Mouse (Mus musculus): Measurements from ENCODE around the gene Il17c. TPM values are rescaled to one million over a fixed set of nuclear protein-coding genes. Genes with fewer than 3 reads are reported as not detected.

Gene Il17c
- polyA plus RNA-seq, 1 experiment from 2014 or later, result 0.57 TPM

- 80% methylated on average over 9 of the region's 9 CpGs for WGBS
Observed at GRCm38 (mm10) chr8:122426145-122426544, 4.3 kb downstream of the Il17c start.

GRCm38 (mm10) chr8:122427607-122428006 is 5.8 kb downstream of the Il17c start:
- H3K4me3 ChIP-seq (ENCODE audit: low read depth, low read length), result no peak overlapping the region
- no peak overlapping the region for H3K4me2 ChIP-seq (ENCODE audit: low read depth)
- no peaks in the 10 kb centered on the region for H3K9me3 ChIP-seq (ENCODE audit: control insufficient read depth, low read length)
- 89% methylated on average over 7 of the region's 7 CpGs for WGBS
- ATAC-seq (ENCODE audit: insufficient read depth, low FRiP score, low TSS enrichment) (no peak), DNase-seq (ENCODE audit: low spot score) (no peak)
- no peak overlapping the region for H3K9ac ChIP-seq (ENCODE audit: low read length)
- peaks cover 9% of the 10 kb centered on the region for H3K4me1 ChIP-seq (ENCODE audit: control insufficient read depth, insufficient read depth, low read length)
- no peaks in the 10 kb centered on the region for H3K27me3 ChIP-seq (ENCODE audit: control insufficient read depth, insufficient read depth, low read length)
- no peak overlapping the region for H3K27ac ChIP-seq (ENCODE audit: low read depth, low read length)
- H3K36me3 ChIP-seq (ENCODE audit: control insufficient read depth, insufficient read depth, low read length), result no peaks in the 10 kb centered on the region

More at GRCm38 (mm10) chr8:122426145-122426544, 4.3 kb downstream of the Il17c start:
- H3K27ac ChIP-seq (ENCODE audit: low read depth, low read length), result no peak overlapping the region
- H3K27me3 ChIP-seq (ENCODE audit: control insufficient read depth, insufficient read depth, low read length), result no peaks in the 10 kb centered on the region
- H3K9me3 ChIP-seq (ENCODE audit: control insufficient read depth, low read length), result no peaks in the 10 kb centered on the region
- no peak overlapping the region for H3K9ac ChIP-seq (ENCODE audit: low read length)
- H3K36me3 ChIP-seq (ENCODE audit: control insufficient read depth, insufficient read depth, low read length), result no peaks in the 10 kb centered on the region
- ATAC-seq (ENCODE audit: insufficient read depth, low FRiP score, low TSS enrichment), result no peak
- no peak for DNase-seq (ENCODE audit: low spot score)
- H3K4me3 ChIP-seq (ENCODE audit: low read depth, low read length), result no peak overlapping the region
- H3K4me1 ChIP-seq (ENCODE audit: control insufficient read depth, insufficient read depth, low read length), result no peaks in the 10 kb centered on the region
- no peak overlapping the region for H3K4me2 ChIP-seq (ENCODE audit: low read depth)

GRCm38 (mm10) chr8:122428163-122428562 is 6.3 kb downstream of the Il17c start:
- no peaks in the 10 kb centered on the region for H3K9me3 ChIP-seq (ENCODE audit: control insufficient read depth, low read length)
- H3K36me3 ChIP-seq (ENCODE audit: control insufficient read depth, insufficient read depth, low read length), result no peaks in the 10 kb centered on the region
- ATAC-seq (ENCODE audit: insufficient read depth, low FRiP score, low TSS enrichment) (no peak), DNase-seq (ENCODE audit: low spot score) (no peak)
- H3K4me1 ChIP-seq (ENCODE audit: control insufficient read depth, insufficient read depth, low read length), result peaks cover 14% of the 10 kb centered on the region
- H3K9ac ChIP-seq (ENCODE audit: low read length), result no peak overlapping the region
- H3K27ac ChIP-seq (ENCODE audit: low read depth, low read length), result no peak overlapping the region
- no peak overlapping the region for H3K4me2 ChIP-seq (ENCODE audit: low read depth)
- H3K4me3 ChIP-seq (ENCODE audit: low read depth, low read length), result no peak overlapping the region
- H3K27me3 ChIP-seq (ENCODE audit: control insufficient read depth, insufficient read depth, low read length), result no peaks in the 10 kb centered on the region
- 93% methylated on average over 9 of the region's 9 CpGs for WGBS

- no peak overlapping the region for H3K9ac ChIP-seq (ENCODE audit: low read length)
- no peaks in the 10 kb centered on the region for H3K9me3 ChIP-seq (ENCODE audit: control insufficient read depth, low read length)
- H3K27ac ChIP-seq (ENCODE audit: low read depth, low read length), result no peak overlapping the region
- DNase-seq (ENCODE audit: low spot score) (no peak), ATAC-seq (ENCODE audit: insufficient read depth, low FRiP score, low TSS enrichment) (no peak)
- H3K4me1 ChIP-seq (ENCODE audit: control insufficient read depth, insufficient read depth, low read length), result peaks cover 14% of the 10 kb centered on the region
- no peak overlapping the region for H3K4me2 ChIP-seq (ENCODE audit: low read depth)
- H3K4me3 ChIP-seq (ENCODE audit: low read depth, low read length), result no peak overlapping the region
- H3K27me3 ChIP-seq (ENCODE audit: control insufficient read depth, insufficient read depth, low read length), result no peaks in the 10 kb centered on the region
- 85% methylated on average over 10 of the region's 10 CpGs for WGBS
- H3K36me3 ChIP-seq (ENCODE audit: control insufficient read depth, insufficient read depth, low read length), result peaks cover 3% of the 10 kb centered on the region; the same call in 1 of the 2 replicates
Observed at GRCm38 (mm10) chr8:122430058-122430636, 8.3 kb downstream of the Il17c start.

- 76% methylated on average over 3 of the region's 3 CpGs for WGBS
- no peaks in the 10 kb centered on the region for H3K9me3 ChIP-seq (ENCODE audit: control insufficient read depth, low read length)
- peaks cover 14% of the 10 kb centered on the region for H3K4me1 ChIP-seq (ENCODE audit: control insufficient read depth, insufficient read depth, low read length)
- no peak overlapping the region for H3K27ac ChIP-seq (ENCODE audit: low read depth, low read length)
- H3K4me2 ChIP-seq (ENCODE audit: low read depth), result no peak overlapping the region
- H3K9ac ChIP-seq (ENCODE audit: low read length), result no peak overlapping the region
- no peak for ATAC-seq (ENCODE audit: insufficient read depth, low FRiP score, low TSS enrichment)
- H3K27me3 ChIP-seq (ENCODE audit: control insufficient read depth, insufficient read depth, low read length), result no peaks in the 10 kb centered on the region
- no peak for DNase-seq (ENCODE audit: low spot score)
- no peak overlapping the region for H3K4me3 ChIP-seq (ENCODE audit: low read depth, low read length)
- H3K36me3 ChIP-seq (ENCODE audit: control insufficient read depth, insufficient read depth, low read length), result peaks cover 6% of the 10 kb centered on the region; the same call in 1 of the 2 replicates
Observed at GRCm38 (mm10) chr8:122430646-122431045, 8.8 kb downstream of the Il17c start.

DNA sequence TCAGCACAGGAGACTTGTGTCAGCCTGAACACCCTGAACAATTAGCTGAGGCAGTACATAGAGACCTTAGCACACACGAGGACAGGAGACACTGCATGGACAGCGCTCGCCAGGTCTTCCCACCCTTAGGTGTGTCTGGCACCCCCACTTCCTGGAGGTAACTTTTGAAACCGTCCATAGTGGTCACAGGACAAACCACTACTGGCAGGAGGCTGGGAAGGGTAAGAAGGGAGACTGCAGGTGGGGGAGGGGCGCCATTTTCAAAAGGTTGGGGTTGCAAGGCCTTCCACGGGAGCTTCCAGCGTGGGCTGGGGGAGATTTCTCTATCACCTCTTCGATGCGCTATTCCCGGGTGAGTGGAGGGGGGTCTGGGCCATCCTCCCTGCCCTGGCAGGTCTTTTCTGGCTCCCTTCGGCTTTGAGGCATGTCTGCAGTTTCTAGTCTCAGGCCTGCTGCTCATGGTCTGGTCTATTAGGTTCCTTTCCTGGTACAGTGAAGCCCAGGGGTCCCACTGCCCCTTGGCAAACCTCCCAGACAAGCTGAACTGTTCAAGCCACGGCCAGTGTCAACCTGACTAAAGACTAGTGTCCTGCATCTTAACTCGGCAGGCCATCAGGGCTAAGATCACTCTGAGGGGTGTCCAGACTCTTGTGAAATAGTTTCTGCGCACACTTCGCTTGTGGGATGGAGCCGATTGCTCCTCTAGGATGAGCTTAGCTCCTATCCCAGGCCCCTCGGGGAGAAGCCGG is 10.0 kb downstream of the Il17c start:
- H3K27ac ChIP-seq (ENCODE audit: low read depth, low read length), result no peak overlapping the region
- H3K36me3 ChIP-seq (ENCODE audit: control insufficient read depth, insufficient read depth, low read length), result peaks cover 8% of the 10 kb centered on the region; the same call in 1 of the 2 replicates
- H3K4me2 ChIP-seq (ENCODE audit: low read depth), result peak overlapping the region; percentile 80
- 39% methylated on average over 18 of the region's 18 CpGs for WGBS
- ATAC-seq (ENCODE audit: insufficient read depth, low FRiP score, low TSS enrichment) (0 out of 2 replicates have a peak, but pooled peaks have one; percentile 9), DNase-seq (ENCODE audit: low spot score) (no peak)
- H3K9me3 ChIP-seq (ENCODE audit: control insufficient read depth, low read length), result no peaks in the 10 kb centered on the region
- H3K9ac ChIP-seq (ENCODE audit: low read length), result peak overlapping the region; percentile 70
- peaks cover 14% of the 10 kb centered on the region for H3K4me1 ChIP-seq (ENCODE audit: control insufficient read depth, insufficient read depth, low read length)
- no peaks in the 10 kb centered on the region for H3K27me3 ChIP-seq (ENCODE audit: control insufficient read depth, insufficient read depth, low read length)
- peak overlapping the region; percentile 38 for H3K4me3 ChIP-seq (ENCODE audit: low read depth, low read length)

DNA sequence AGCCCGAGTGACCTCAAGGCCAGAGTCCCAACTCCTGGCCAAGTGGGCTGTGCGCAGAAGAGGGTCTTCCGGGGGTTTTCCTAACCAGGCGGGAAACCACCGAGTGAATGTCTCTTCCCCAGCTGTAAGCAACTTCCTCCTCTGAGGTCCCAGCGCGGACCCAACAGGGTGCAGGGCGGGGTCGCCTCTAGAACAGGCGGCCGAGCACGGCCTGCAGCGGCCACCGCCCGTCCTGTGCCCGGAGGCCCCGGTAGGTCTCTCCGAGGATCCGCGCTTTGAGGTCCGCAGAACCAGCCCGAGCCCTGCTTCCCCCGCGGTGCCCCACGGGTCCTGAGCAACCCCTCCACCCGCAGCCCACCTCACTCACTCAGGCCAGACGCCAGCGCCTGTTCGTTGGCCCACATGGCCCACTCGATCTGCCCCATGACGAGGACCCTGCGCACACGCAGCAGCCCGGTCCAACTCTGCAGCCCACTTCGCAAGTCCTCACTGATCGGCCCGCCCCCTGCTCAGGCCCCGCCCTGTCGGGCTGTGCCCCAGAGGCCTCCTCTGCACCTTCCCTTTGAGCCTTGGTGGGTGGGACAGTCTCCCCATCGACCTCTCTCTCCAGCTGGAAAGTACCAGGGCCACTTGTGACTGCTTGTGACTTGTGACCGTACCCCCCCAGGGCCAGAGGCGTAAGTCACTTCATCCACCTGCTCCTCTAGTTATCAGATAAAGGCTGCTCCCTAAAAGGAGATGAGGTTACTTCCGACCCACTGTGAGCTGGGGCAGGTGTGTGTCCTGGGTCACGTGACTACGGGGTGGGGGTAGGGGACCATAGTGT is 10.8 kb downstream of the Il17c start, which contains the start of gene Cyba:
Cyba (minus strand) TSS at position 488 of the 826 bp plus-strand sequence.
- DNase-seq (ENCODE audit: low spot score) (peak; percentile 59), ATAC-seq (ENCODE audit: insufficient read depth, low FRiP score, low TSS enrichment) (peak; percentile 71)
- Histone ChIP-seq H3K27ac (ENCODE audit: low read depth, low read length) (no peak within 1 kb of the TSS), H3K36me3 (ENCODE audit: control insufficient read depth, insufficient read depth, low read length) (peaks cover 11% of the 10 kb centered on the region), H3K9ac (ENCODE audit: low read length) (peak within 1 kb of the TSS; percentile 70), H3K4me1 (ENCODE audit: control insufficient read depth, insufficient read depth, low read length) (peaks cover 14% of the 10 kb centered on the region), H3K27me3 (ENCODE audit: control insufficient read depth, insufficient read depth, low read length) (no peaks in the 10 kb centered on the region), H3K4me2 (ENCODE audit: low read depth) (peak within 1 kb of the TSS; percentile 80), H3K9me3 (ENCODE audit: control insufficient read depth, low read length) (no peaks in the 10 kb centered on the region), H3K4me3 (ENCODE audit: low read depth, low read length) (peak within 1 kb of the TSS; percentile 38)
- 5% methylated on average over 45 of the region's 45 CpGs for WGBS

GRCm38 (mm10) chr8:122433269-122433905 is 11.6 kb downstream of the Il17c start:
- Histone ChIP-seq H3K9me3 (ENCODE audit: control insufficient read depth, low read length) (no peaks in the 10 kb centered on the region), H3K4me1 (ENCODE audit: control insufficient read depth, insufficient read depth, low read length) (peaks cover 14% of the 10 kb centered on the region), H3K27me3 (ENCODE audit: control insufficient read depth, insufficient read depth, low read length) (no peaks in the 10 kb centered on the region), H3K9ac (ENCODE audit: low read length) (no peak overlapping the region), H3K27ac (ENCODE audit: low read depth, low read length) (no peak overlapping the region), H3K4me3 (ENCODE audit: low read depth, low read length) (no peak overlapping the region), H3K4me2 (ENCODE audit: low read depth) (no peak overlapping the region), H3K36me3 (ENCODE audit: control insufficient read depth, insufficient read depth, low read length) (peaks cover 15% of the 10 kb centered on the region)
- 71% methylated on average over 11 of the region's 11 CpGs for WGBS
- ATAC-seq (ENCODE audit: insufficient read depth, low FRiP score, low TSS enrichment), result 0 out of 2 replicates have a peak, but pooled peaks have one; percentile 23
- DNase-seq (ENCODE audit: low spot score), result no peak

Measured in neural tube, embryonic 11.5 days (tissue).